Mouse (Mus musculus) ES-E14 (cell line): ENCODE measurements at regions not wholly inside any gene's neighbourhood (a gene's known extent, or its start where the extent isn't known, plus 50 kb on each side); places are given as distances from the start of the nearest gene placed in this dataset.

Experiments used
- DNase-seq: peaks from one replicate; pipeline ENCODE4 v3.0.0-alpha.2; 2013; ENCODE audit warnings: low read depth, low spot score
- H3K27ac ChIP-seq: 2 replicates; pipeline ENCODE4 v1.5.1; 2012; ENCODE audit warnings: low read depth, mild to moderate bottlenecking, low read length, moderate library complexity, mixed read lengths; ENCODE audit not compliant: poor library complexity, insufficient read depth, severe bottlenecking
- H3K36me3 ChIP-seq: 2 replicates; pipeline ENCODE4 v1.6.1; 2012; ENCODE audit warnings: mild to moderate bottlenecking, low read length, moderate library complexity, mixed read lengths; ENCODE audit not compliant: control insufficient read depth, poor library complexity, insufficient read depth, severe bottlenecking
- H3K4me1 ChIP-seq, 2 experiments: fragments of 150-350 bp in 1 of 2; sonication (generic) in 1 of 2; 2 replicates each; pipeline ENCODE4 v1.6.1; 2012; ENCODE audit warnings: low read length in 2 of 2, mild to moderate bottlenecking in 1 of 2, mixed read lengths in 1 of 2; ENCODE audit not compliant: control insufficient read depth in 2 of 2, insufficient read depth in 2 of 2, poor library complexity in 1 of 2
- H3K4me3 ChIP-seq, 2 experiments: fragments of 150-350 bp in 1 of 2; sonication (generic) in 1 of 2; 2 replicates each; pipeline ENCODE4 v1.5.1; 2012; ENCODE audit warnings: low read length in 2 of 2, low read depth in 1 of 2, mild to moderate bottlenecking in 1 of 2, mixed read lengths in 1 of 2; ENCODE audit not compliant: insufficient read depth in 1 of 2, poor library complexity in 1 of 2, severe bottlenecking in 1 of 2
- H3K9ac ChIP-seq: 2 replicates; pipeline ENCODE4 v1.6.1; 2012; ENCODE audit warnings: low read depth, mild to moderate bottlenecking, low read length, mixed read lengths; ENCODE audit not compliant: poor library complexity, insufficient read depth, severe bottlenecking
- H3K9me3 ChIP-seq: fragments of 150-350 bp; sonication (generic); 2 replicates; pipeline ENCODE4 v1.6.1; 2012; ENCODE audit warnings: low read depth, mild to moderate bottlenecking, low read length; ENCODE audit not compliant: control insufficient read depth, insufficient read depth
- CHD2 ChIP-seq: IDR thresholded peaks from 2 replicates; pipeline ENCODE4 v1.6.1; 2014; ENCODE audit warnings: mild to moderate bottlenecking, low read depth, low read length, inconsistent platforms
- HCFC1 ChIP-seq: IDR thresholded peaks from 2 replicates; pipeline ENCODE4 v1.6.1; 2012; ENCODE audit warnings: low read length, inconsistent platforms, borderline replicate concordance; ENCODE audit not compliant: insufficient read depth
- MAFK ChIP-seq: IDR thresholded peaks from 2 replicates; pipeline ENCODE4 v1.6.1; 2014; ENCODE audit warnings: mild to moderate bottlenecking, low read depth, low read length, inconsistent platforms; ENCODE audit not compliant: insufficient read depth
- ZC3H11A ChIP-seq: IDR thresholded peaks from 2 replicates; pipeline ENCODE4 v1.6.1; 2012; ENCODE audit warnings: low read depth, mild to moderate bottlenecking, inconsistent platforms, low read length, borderline replicate concordance
- ZNF384 ChIP-seq: IDR thresholded peaks from 2 replicates; pipeline ENCODE4 v1.6.1; 2012; ENCODE audit warnings: low read depth, low read length, inconsistent platforms
- in situ Hi-C, 2 experiments: fragments of 600-800 bp; cut with MboI; formaldehyde crosslinking; loops; one replicate each; pipeline ENCODE4 v1.15.1; 2025; ENCODE audit warnings: low sequenced_read_pairs in 2 of 2, inconsistent platforms in 1 of 2; ENCODE audit not compliant: unreplicated experiment in 2 of 2

- no peak for DNase-seq
- in situ Hi-C loops: no loop called here
- no peak overlapping the region for H3K4me3 ChIP-seq
- H3K9ac ChIP-seq: no peak overlapping the region
- H3K9me3 ChIP-seq: no peaks in the 10 kb centered on the region
- peaks cover 4 to 9% of the 10 kb centered on the region in 2 experiments; a peak in 2 of 4 replicates for H3K4me1 ChIP-seq
- H3K36me3 ChIP-seq: no peaks in the 10 kb centered on the region
- TF ChIP-seq CHD2: no peak
- TF ChIP-seq HCFC1: no peak
- no peak for TF ChIP-seq MAFK
- no peak for TF ChIP-seq ZNF384
- no peak for TF ChIP-seq ZC3H11A
- H3K27ac ChIP-seq: no peak overlapping the region
Measured at GRCm38 (mm10) chr13:37710913-37711312, 67.3 kb upstream of the Rreb1 start.

GRCm38 (mm10) chr13:37712908-37713496 is 65.2 kb upstream of the Rreb1 start:
- DNase-seq: no peak
- Histone ChIP-seq H3K27ac (no peak overlapping the region), H3K4me1 (peaks cover 4 to 9% of the 10 kb centered on the region in 2 experiments; a peak in 2 of 4 replicates), H3K9me3 (no peaks in the 10 kb centered on the region), H3K4me3 (no peak overlapping the region), H3K36me3 (no peaks in the 10 kb centered on the region), H3K9ac (no peak overlapping the region)
- in situ Hi-C loops: no loop called here
- no peak for TF ChIP-seq MAFK
- TF ChIP-seq ZNF384: no peak
- TF ChIP-seq ZC3H11A: no peak
- no peak for TF ChIP-seq HCFC1
- no peak for TF ChIP-seq CHD2

GRCm38 (mm10) chr13:37715058-37715712 is 63.0 kb upstream of the Rreb1 start:
- no peak overlapping the region for H3K4me3 ChIP-seq
- DNase-seq: no peak
- no peak for TF ChIP-seq ZNF384
- TF ChIP-seq HCFC1: no peak
- no peak for TF ChIP-seq ZC3H11A
- no peak for TF ChIP-seq CHD2
- no peak for TF ChIP-seq MAFK
- in situ Hi-C loops: no loop called here
- H3K9ac ChIP-seq: no peak overlapping the region
- no peaks in the 10 kb centered on the region for H3K36me3 ChIP-seq
- H3K9me3 ChIP-seq: no peaks in the 10 kb centered on the region
- H3K4me1 ChIP-seq: peaks cover 3 to 6% of the 10 kb centered on the region in 2 experiments; a peak in 2 of 4 replicates
- H3K27ac ChIP-seq: no peak overlapping the region

GRCm38 (mm10) chr13:37715770-37716693 is 62.2 kb upstream of the Rreb1 start:
- Histone ChIP-seq H3K27ac (no peak overlapping the region), H3K4me3 (no peak overlapping the region), H3K4me1 (peaks cover under 1 to 4% of the 10 kb centered on the region in 2 experiments; a peak in 1 of 4 replicates), H3K9ac (no peak overlapping the region), H3K36me3 (no peaks in the 10 kb centered on the region), H3K9me3 (no peaks in the 10 kb centered on the region)
- in situ Hi-C loops: no loop called here
- DNase-seq: no peak
- TF ChIP-seq CHD2 (no peak), ZC3H11A (no peak), MAFK (no peak), HCFC1 (no peak), ZNF384 (no peak)
